Mouse (Mus musculus) cerebellum, adult 11 months (tissue): ENCODE results near the gene Smo.

Experiments
- DNase-seq: peaks from one replicate; pipeline ENCODE4 v3.0.0; 2022

The Smo gene

DNA sequence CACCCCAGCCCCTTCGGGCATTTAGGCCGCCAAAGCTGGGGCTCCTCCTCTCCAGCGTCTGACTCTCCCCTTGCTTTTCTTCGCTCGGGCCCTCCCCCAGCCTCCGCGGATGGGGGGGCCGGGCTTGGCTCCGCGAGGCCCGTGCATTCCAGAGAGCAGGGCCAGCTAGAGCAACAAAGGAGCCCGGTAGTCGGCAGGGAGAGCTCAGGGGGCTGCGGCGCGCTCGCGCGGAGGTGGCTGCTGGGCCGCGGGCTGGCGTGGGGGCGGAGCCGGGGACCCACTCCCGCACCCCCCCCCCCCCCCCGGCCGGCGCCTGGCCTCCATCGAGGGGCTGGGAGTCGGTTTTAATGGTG is at the start of gene Smo:
TSS of gene Smo (plus strand) at position 168 of the 353 bp plus-strand sequence.
- no peak for DNase-seq

DNA sequence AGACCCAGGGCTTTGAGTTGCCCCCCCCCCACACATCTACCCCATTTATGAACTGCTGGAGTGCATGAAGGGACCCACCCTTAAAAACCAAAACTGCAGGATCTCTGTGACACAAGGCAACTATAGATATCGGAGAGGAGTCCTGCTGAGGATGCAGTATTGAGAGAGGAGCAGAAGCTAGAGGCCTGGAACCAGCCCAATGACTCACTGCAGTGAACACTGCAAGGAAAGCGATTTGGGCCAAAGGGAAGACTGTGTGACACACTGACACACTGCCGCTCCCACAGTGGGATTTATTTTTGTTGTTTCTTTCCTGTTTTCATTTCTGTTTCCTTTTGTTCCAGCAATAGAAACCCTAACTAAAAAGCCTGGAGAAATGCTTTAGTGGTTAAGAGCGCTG is 49.4 kb upstream of the Smo start:
- no peak for DNase-seq

DNA sequence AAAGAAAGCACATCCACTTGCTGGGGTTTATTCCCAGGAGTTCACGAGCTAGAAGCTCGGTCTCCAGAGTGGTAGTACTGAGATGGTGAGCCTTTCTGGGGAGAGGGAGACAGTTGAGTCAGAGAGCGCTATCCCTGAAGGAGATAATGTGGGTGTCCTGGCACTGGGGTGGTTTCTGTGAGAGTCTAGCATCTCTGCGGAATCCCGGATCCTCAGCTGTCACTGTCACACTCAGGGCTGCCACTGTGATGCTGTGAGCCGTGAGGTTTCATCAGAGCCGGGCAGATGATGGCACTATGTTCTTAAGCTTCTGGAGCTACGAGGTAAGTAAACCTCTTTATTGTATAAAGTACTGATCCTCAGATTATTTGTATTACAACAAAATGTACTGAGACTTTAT is 45.8 kb upstream of the Smo start:
- DNase-seq = no peak

DNA sequence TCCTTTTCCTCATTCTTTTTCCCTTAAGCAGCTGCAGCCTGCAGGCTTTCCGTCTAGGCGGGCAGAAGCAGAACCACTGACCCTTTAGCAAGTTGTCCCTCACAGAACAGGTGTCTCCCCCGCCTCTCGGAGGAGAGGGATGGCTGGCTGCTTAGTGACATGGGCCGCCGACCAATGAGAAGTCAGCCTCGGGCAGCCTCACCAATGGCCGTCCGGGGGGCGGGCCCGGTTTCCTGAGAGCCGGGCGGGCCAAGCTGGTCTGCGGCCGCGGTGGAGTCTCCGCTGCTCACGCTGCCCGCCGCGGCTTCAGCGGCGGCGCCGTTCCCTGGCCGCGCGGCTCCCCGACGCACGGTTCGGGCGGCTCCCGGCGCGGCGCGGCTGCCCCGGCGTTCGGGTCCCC is 41.4 kb upstream of the Smo start, which contains the start of gene Tspan33:
TSS of gene Tspan33 (plus strand) at position 270 of the 400 bp plus-strand sequence.
- peak; percentile 90 for DNase-seq

DNA sequence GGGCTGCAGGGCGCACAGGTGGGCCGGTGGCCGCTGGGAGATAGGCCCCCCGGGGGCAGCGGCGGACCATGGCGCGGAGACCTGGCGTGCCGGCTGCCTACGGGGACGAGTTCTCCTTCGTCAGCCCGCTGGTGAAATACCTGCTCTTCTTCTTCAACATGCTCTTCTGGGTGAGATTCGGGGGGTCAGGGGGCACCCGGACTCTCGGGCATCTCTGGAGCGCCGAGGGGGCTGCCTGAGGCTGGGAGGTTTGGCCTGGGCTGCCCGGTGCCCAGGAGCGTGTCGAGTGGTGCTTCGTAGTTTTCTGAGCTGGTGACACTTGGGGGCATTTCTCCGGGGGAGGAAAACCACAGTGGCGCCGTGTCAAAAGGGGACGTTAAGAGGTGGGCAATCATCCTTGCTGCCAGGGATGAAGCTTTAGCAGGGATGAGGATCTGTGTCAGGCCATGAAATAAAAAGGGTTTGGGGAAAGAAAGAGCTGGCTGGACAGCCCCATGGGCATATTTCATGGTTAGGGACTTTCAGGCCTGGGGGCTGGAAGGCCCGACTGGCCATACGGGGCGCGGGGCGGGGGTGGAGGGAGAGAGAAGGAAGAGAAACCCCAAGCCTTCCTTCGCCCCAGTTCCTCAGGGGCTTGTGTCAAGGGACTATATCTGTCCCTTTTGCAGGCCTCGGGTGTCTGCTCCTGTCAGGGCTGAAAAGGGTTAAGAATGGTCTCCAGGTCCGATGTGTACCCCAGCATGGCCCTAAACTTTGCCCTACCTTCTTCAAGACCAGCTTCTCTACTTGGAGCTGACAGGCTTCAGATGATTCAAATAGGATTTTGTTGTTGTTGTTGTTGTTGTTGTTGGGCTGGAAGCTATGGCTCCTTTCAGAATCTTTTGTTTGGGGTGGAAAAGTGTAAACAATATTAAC is 40.7 kb upstream of the Smo start:
- peak; percentile 13 for DNase-seq

DNA sequence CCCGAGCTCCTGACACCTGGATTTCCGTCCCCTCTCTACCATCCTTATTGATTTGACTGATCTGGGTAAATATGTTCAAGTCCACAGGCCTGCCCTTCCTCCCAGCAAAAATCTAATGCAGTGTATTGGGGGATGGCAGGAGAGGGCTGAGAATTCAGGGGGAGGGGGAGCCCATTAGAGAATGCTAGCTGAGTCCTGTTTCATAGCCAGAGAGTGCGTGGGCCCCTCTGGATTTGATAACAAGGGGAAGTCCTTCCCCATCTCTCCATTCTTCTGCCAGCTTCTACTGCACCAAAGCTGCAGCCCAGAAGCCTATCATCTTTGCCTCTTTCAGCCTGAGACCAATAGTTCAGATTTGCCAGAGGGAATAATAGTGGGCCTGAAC is 40.0 kb upstream of the Smo start:
- DNase-seq = no peak

DNA sequence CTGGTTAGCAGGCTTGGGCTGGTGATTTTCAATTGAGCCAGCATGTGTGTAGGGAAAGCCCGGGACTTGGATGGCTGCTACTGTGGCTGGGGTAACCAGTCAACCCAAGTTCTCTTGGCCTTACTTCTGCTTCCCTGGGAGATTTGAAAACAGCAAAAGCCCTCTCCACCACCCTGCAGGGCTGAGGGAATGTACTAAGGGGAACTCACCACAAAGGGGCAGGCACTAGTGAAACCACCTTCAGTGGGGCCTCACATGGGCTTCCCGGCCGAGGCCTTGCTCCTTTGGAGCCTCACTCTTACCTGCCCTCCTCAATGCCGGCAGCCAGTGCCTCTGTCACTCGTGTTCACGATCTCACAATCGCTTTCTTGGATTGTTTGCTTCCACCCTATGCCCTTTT is 39.3 kb upstream of the Smo start:
- no peak for DNase-seq

DNA sequence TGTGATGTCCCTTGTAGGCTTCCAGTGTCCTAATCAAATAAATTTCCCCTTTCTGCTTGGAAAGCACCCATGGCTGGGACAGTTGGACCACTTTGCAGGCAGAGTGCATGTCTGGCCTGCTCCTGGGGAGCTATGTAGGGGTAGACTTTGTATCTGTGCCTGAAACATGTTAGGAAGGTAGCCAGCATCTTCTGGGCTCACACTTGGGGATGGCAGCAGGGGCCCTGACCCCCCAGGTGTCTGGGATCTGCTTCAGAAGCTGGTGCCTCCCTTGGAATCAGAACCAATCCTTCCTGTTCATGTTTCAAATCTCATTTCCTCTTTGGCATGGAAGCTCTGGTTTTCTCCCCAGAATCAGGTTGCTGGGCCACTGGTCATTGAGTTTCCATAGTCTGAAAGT is 38.2 kb upstream of the Smo start:
- DNase-seq = no peak

DNA sequence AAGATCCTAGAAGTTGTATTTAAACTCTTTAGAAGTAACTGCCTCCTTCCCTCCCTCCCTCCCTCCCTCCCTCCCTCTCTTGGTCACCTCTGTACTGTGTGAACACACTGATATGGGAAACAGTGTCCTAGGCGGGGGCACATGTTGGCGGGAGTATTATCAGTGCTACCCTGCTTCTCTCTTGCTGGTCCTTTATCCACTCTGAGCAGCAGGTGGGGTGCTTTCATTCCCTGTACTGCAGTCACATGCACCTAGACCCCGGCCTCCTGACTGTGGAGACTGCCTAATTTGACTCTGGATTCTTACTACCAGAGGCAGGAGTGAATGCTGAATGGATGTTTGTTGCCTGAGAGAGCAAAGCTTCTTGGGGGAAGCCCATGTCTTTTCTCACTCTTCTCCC is 37.8 kb upstream of the Smo start:
- DNase-seq = no peak

DNA sequence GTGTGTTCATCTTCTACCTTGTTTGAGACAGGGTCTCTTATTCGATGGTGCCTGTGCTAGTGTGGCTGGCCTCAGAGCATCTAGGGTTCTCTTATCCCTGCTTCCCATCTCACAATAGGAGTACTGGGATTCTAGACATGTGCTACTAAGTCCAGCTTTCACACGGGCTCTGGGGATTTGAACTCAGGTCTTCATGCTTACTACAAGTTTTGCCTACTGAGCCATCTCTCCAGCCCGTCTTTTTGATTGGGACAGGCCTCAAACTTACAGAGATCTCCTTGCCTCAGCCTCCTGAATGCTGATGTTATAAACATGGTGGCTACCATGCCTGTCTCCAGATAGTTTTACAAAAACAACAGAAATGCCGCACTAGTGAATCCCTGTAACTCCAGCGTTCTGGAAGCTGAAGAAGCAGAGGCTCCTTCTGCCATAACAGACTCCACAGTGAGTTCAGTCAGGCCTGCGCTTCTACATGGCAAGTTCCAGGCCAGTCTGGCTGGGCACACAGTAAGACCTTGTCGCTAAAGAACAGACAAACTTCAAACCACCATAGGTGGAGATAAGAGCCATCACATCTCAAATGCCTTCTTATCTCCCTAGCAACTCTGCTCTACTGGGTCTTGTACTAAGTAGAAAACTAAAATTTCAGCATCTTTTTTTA is 36.1 kb upstream of the Smo start:
- DNase-seq = no peak

DNA sequence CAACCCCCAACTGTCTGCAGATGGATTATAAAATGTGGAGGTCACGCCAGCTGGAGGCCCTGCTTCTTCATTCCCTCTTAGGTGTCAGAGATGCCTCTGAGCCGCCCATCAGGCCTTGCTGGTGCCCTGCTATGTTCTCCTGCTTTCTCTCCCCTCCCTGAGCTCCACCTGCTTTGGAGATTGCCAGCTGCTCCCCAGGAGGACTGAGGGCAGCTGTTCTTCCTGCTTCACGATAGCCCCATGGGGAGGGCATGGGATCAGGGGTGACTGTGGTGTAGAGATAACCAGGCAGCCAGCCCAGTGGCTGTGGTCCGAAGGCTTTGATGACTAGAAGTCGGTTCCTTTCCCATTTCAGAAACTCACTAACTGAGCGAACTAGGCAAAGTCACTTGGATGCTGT is 34.3 kb upstream of the Smo start:
- no peak for DNase-seq

DNA sequence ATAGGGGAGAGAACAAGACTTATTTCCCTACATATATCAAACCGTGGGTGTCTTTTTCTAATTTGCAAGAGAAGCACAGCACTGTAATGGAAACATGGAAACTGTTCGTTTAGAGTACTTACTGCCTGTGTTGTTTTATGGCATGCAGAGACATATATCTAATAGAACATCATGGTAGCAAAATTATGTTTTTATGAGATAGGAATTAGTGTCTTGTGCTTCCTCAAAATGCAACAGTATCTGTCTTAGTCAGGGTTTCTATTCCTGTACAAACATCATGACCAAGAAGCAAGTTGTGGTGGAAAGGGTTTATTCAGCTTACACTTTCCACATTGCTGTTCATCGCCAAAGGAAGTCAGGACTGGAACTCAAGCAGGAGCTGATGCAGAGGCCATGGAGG is 33.2 kb upstream of the Smo start:
- DNase-seq = no peak

DNA sequence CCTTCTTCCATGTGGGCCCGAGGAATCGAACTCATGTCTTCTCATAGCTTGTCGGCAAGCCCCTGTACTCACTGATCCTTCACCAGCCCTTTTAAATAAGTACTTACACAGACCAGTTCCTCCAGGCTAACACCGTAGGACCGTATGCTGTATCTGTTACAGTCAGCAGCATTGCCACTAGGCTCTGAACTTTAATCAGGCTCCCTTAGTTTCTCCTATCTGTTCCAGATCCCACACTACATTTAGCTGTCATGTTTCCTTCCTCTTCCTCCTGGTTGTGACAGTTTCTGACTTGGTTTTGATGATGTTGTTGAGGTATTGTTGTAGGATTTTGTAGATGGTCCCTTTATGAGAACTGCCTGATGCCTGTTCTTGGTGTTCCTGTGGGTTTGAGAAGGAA is 31.2 kb upstream of the Smo start:
- no peak for DNase-seq

DNA sequence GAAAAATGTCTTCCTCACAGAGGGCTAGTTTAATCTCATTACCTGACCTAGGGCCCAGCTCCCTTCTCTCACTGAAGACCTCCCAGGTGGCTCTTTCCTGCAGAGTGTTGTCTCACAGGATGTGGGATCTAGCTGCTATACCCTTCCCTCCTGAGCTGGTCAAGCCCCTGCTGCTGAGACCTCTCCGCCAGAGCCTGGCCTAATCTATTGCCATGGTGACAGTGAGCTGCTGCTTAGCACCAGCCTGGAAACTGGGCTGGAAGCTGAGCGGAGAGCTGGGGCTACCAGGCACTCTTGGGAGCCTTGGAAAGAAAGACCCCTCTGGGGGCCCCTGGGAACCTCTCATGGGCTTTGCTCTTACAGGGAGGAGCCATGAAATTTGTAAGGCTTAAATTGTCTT is 27.4 kb upstream of the Smo start:
- DNase-seq = no peak

DNA sequence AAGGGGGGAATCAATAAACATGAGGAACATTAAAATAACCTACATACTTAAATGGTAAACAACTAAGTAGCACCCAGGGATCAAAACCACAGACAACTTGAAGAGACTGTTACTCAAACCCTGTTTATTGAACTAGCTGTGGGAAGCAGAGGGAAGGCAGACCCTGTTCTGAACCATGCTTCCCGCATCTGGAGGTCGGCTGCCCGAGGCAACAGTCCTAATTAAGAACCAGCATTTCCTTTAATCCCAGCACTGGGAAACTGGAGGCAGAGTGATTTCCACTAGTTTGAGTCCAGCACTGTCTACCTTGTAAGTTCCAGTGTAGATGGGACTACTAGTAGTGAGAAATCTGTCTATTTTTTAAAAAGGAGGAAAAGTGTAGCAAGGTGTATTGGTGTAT is 24.0 kb upstream of the Smo start:
- no peak for DNase-seq

DNA sequence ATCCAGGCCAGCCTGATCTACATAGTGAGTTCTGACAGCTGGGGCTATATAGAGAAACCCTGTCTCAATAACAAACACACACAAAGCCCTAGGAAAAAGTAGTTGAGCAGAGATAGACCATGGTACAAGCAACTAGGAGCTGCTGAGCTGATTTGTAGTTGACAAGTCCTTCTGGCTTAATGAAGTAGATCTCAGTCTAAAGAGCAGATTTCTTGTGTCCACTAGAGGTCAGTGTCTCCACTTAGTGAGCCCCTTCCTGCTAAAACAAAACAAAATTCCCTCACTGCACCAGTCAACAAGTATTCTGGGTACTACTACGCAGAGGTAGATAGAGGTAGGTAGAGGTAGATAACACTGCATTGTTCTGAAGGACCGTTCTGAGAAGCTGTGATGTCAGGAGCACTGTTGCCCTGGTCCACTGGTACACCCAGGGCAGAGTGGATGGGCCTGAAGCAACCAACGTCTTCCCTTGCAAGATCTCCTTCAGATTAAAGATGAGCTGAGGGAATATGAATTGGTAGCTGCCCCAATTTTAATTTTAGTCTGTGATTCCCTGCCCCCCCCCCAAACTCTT is 23.2 kb upstream of the Smo start:
- peak; percentile 26 for DNase-seq

DNA sequence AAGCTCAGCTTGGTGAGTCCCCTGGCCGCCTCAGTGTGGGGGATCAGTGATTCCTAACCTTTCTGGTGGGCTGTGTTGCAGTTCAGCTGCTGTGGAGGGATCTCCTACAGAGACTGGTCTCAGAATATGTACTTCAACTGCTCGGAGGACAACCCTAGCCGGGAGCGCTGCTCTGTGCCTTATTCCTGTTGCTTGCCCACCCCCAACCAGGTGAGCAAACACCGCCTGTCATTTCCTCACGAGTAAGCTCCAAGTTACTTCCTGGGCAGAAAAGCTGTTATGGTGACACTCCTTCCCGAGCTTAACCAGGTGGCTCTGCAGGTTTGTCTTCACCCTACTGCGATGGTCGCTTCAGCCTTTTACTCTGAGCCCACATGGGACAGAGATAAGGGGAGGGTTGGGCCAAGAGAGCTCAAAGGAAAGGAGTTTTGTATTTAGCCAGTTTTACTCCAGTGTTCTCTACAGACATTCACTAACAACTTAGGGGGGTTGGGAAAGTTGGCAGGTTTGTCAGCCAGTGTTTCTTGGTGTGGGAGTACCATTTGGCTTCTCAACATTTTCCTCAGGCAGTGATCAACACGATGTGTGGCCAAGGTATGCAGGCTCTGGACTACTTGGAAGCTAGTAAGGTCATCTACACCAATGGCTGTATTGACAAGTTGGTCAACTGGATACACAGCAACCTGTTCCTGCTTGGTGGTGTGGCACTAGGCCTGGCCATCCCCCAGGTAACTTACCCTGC is 18.5 kb upstream of the Smo start:
- no peak for DNase-seq

DNA sequence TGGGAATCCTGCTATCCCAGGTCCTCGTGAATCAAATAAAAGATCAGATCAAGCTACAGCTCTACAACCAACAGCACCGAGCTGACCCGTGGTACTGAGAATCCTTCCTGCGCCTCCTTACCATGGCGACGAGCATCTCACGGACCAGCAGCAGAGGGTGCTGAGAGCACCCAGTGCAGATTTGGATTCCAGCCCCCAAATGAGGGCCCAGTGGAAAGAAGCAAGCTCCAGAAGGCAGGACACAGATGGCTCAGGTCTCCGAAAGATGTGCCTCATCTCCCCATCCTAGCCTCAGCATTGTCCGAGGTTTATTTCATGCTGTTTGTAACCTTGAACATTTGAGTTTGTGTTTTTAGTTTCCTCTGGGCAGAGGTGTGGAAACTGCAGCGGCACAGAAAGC is 17.8 kb upstream of the Smo start:
- peak; percentile 33 for DNase-seq

DNA sequence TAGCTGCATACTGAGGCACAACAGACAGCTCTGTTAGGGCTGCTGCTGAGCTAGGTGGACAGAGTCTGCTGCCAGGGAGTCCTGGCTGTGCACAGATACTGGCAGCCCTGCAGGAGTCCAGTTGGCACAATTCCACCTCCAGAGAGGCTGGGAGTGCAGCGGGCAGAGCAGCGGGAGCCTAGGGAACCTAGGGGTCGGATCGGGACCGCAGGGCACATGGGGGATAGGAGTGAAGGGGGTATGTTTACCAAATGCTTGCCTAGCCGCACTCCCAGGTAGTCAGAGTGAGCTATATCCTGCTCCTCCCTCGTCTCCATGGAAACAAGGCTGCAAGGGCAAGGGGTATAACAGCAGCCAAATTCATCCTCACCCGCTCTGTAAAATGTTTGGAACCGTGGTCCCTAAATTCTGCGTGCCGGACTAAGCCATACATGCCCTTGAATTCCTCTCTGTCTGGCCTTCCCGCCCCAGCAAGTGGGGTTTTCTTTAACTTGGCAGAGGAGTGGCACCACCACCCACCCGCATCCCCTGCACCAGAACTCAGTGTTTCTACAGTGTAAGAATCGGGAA is 17.3 kb upstream of the Smo start:
- DNase-seq = peak; percentile 67

DNA sequence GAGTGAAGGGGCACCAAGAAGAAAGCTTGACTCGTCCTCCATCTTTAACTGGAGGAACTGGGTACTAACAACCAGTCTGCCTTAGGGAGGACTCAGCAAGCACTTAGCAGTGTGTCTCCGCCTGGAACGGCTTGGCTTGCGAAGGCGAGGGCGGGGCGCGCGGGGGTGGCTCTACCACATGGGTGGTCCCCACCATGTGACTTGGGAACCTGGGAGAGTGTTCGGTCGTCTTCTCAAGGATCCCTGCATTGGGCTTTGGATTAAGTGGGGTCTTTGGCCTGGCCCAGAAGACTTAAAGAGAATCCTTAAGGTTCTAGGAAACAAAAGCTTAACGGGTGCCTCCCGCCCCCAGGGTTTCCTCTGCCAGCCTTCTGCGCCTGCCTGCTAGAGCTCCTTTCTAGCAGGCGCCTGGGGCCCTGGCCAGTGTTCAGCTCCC is 16.4 kb upstream of the Smo start:
- DNase-seq = peak; percentile 71

DNA sequence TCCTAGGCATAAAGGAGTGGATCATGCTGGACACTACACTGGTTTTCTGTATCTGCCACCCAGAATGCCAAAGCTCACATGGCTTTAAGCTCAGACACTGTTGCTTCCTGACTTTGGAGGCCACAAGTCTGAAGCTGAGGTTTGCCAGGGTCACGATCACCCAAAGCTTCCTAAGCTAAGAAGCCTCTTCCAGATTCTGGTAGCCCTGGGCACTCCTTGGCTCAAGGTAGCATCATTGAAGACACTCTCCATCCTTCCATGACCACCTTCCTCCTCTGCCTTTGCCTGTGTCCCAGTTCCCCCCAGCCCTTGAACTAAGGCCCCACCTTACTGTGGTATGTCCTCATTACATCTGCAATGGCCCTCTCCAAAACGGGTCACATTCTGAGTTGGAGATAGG is 13.4 kb upstream of the Smo start:
- no peak for DNase-seq

DNA sequence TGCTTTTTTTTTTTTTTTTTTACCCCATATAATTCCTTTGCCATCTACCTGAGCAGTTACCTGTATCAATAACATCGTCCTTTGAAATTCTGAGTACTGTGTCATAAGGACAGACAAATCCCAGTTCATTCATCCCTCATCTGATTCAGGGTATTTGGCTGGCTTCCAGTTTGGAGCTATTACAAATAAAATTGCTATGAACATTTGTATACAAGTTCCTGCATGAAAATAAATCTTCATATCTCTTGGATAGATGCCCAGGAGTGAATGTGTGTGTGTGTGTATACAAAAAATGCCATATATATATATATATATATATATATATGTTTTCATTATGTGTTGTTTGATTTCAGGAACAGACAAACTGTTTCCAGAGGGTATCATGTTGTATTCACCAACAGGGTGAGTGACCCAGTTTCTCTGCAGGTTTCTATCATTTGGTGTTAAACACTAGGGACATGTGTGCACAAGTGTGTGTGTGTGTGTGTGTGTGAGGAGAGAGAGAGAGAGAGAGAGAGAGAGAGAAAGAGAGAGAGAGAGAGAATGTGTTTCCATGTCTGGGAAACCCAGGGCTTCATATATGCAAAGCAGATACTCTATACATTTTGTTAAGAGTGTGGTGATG is 8.6 kb upstream of the Smo start:
- no peak for DNase-seq

DNA sequence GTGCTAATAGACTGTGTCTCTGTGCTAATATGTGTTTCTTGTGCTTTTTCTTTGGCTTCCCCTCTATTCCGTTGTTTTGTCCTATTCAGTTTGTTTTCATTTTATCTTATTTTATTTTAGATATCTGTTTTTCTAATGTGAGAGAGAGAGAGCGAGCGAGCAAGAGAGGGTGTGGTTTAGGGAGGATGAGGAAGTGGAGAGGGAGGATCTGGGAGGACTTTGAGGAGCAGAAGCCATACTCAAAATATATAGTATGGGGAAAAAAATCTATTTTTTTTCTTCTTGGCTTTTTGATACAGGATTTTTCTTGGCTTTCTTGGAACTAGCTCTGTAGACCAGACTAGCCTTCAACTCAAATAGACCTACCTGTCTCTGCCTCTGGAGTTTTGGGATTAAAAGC is 7.3 kb upstream of the Smo start:
- DNase-seq = no peak
